Mouse (Mus musculus): ENCODE results near the gene Il33.

Il33 gene

DNA sequence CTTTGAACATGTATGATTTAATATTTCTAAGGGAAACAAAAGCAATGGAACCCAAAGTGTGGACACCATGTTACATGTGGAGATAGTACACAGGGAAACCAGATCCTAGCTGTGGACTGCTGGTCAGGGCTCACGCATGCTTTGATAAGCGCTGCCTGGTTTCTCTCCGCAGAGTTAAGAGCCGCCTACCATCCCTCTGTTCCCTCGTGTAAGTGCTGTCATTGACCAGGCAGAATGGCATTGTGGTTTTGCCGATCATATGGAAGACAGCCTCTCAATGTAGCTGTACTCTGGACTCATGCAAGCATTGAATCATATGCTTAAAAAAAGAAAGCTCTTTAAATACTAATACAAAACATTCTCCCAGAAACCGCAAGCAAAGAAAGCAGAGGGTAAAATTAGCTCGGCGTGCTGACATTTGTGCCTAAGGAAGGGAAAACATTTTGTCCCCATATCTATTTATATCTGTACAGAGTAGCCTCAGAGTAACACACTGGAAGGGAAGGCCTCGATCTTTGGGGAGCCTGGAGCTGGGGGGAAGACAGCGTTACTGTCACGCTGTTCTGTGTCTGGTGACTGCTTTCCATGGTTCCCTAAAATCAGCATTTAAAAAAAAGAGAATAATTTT is 61.7 kb downstream of the Il33 start:
- in situ Hi-C loops (cut with MboI, MseI): loop anchor here (10.0 kb wide), 1 partner anchor 588 kb away; no protein-coding TSS in a partner anchor

DNA sequence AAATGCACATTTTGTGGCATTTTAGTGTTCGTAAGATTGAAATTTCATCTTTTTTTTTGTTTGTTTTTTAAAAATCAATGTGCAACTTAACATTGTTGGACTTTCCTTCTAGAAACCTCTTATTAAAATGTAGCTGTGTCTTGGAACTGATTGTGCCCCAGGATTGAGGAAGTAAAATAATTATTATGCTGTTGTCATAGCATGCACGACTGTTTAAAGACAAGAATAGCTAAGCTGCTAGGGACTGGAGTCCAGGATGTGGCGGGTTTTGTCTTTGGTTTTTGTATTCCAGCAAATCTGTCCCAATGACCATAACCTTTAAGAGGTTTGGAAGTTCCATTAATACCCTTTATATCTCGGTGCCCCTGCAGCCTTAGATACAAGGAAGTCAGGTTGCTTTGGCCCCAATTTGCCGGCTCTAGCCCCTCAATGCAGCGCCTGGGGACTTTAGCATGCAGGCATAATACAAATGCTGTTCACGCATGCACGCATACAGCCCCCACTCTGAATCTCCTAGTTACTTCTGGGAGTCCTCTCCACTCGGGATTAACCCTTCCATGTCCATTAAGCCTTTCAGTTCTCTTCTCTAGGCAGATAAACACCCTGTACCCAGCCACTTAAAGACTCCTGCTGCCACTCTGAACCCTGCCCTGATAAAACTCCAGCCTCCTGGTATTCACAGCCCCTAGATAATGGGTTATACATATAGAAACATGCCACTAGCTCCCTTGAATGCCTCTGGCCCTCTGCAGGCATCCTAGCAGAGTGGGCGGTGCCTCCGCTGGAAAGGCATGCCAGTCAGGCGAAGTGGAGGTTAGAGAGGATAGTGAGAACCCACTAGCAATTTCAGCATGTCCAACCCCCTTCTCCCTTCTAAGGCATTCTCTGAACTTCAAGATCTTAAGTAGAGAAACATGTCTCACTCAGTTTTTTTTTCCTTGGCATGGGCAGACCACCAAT is 75.8 kb downstream of the Il33 start:
- in situ Hi-C loops (cut with MboI, MseI): no loop called here

DNA sequence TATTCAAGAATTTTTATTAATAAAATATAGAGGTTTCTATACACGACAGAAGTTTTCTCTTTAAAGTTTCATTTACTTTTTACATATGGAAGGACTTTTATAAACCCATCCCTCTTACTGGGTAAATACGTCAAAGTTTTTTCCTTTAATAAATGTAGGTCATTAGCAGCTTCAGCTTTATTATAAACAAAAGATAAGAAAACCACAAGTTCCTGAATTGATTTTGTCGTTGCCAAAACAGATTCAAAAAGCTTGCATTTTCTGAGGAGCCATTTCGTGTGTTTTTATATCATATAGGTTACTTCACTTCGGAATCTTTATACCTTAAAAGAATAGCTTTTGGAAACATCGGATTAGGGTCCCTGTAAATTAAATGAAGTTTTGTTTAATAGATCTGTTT is 76.6 kb downstream of the Il33 start:
- in situ Hi-C loops (cut with MboI, MseI): no loop called here

DNA sequence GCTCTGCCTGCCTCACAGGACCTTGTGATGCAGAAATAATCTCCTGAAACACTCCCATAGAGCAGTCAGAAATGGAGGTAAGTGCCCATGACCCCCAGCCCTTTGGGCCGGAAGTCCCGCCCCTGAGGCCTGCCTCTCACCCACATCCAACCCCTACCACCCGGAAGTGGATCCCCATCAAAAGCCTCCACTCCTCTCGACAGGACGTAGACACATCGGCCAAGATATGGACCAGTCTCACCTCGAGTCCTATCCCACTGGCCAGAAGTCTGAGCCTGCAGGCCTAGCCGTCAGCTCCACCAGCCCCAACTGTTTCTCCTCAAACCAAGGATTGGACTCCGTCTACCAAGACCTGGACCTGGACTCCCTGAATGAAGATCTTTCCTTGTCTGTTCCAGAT is 78.7 kb downstream of the Il33 start, which contains the start of gene Trpd52l3:
TSS of gene Trpd52l3 (plus strand) at position 170 of the 400 bp plus-strand sequence.
- in situ Hi-C loops (cut with MboI, MseI): no loop called here

DNA sequence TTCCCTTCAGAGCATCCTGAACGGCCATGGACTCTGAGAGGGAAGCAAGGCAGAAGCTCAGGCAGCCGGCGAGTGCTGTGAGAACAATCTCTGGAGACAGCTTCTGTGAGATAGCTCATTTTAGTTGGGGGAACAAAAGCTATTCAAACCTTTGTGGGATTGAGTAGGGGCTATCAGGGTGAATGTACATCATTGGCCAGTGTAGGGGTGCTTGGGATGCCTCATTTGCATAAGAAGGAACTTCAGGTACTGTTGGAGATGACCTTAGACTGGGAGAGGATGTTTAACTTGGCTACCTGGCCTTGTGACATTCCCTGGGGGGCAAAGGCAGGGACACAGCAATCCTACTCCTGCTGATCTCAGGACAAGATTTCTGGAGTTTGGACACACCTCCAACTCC is 81.5 kb downstream of the Il33 start:
- in situ Hi-C loops (cut with MboI, MseI): no loop called here

Data from regulatory T cell (primary cell).